Mouse (Mus musculus): ENCODE measurements at regions not wholly inside any gene's neighbourhood (a gene's known extent, or its start where the extent isn't known, plus 50 kb on each side); places are given as distances from the start of the nearest gene placed in this dataset.
A peak's percentile ranks its signal among the peaks of the same experiment; 100 is the strongest.

GRCm38 (mm10) chr3:36798160-36798823 is 64.6 kb upstream of the 4932438A13Rik start:
- 36% methylated on average over 13 of the region's 13 CpGs for WGBS
- Histone ChIP-seq H3K9me3 (ENCODE audit: control insufficient read depth) (no peaks in the 10 kb centered on the region), H3K27ac (ENCODE audit: low read depth, low read length) (peak overlapping the region; percentile 91; the same call in 1 of the 2 replicates), H3K4me3 (ENCODE audit: low read depth, low read length) (no peak overlapping the region), H3K9ac (ENCODE audit: low read depth, low read length) (no peak overlapping the region), H3K27me3 (replicated peaks; ENCODE audit: control insufficient read depth, insufficient read depth, low read length) (no peaks in the 10 kb centered on the region), H3K4me1 (replicated peaks; ENCODE audit: control insufficient read depth, insufficient read depth, low read length) (no peaks in the 10 kb centered on the region; the same call in 1 of the 2 replicates), H3K36me3 (ENCODE audit: control insufficient read depth, insufficient read depth) (no peaks in the 10 kb centered on the region), H3K4me2 (replicated peaks; ENCODE audit: low read depth) (peak overlapping the region; percentile 28)
- ATAC-seq, result peak; percentile 96
- no peak for TF ChIP-seq CTCF (IDR thresholded peaks at IDR 0.05; ENCODE audit: low read depth)

- Histone ChIP-seq H3K4me3 (ENCODE audit: low read depth, low read length) (no peak overlapping the region), H3K4me2 (replicated peaks; ENCODE audit: low read depth) (no peak overlapping the region), H3K27ac (ENCODE audit: low read depth, low read length) (no peak overlapping the region), H3K36me3 (ENCODE audit: control insufficient read depth, insufficient read depth) (no peaks in the 10 kb centered on the region), H3K9ac (ENCODE audit: low read depth, low read length) (no peak overlapping the region), H3K27me3 (replicated peaks; ENCODE audit: control insufficient read depth, insufficient read depth, low read length) (no peaks in the 10 kb centered on the region), H3K9me3 (ENCODE audit: control insufficient read depth) (no peaks in the 10 kb centered on the region), H3K4me1 (replicated peaks; ENCODE audit: control insufficient read depth, insufficient read depth, low read length) (no peaks in the 10 kb centered on the region)
- ATAC-seq, result no peak
- TF ChIP-seq CTCF (IDR thresholded peaks at IDR 0.05; ENCODE audit: low read depth), result no peak
- WGBS, result 58% methylated on average over 5 of the region's 5 CpGs
These were observed 52.4 kb upstream of the 4932438A13Rik start for GRCm38 (mm10) chr3:36810528-36810927.

Data from intestine, postnatal 0 days (tissue).